Mouse (Mus musculus): ENCODE data around the gene Gm38119. TPM values are rescaled to one million over a fixed set of nuclear protein-coding genes. Genes with fewer than 3 reads are reported as not detected.
"Not testable (repeated sequence)": the region's sequence is repeated elsewhere in the genome, so short reads cannot be mapped to it uniquely, and the experiment has no call there.

Gm38119 gene
- polyA plus RNA-seq, 1 experiment = not detected

DNA sequence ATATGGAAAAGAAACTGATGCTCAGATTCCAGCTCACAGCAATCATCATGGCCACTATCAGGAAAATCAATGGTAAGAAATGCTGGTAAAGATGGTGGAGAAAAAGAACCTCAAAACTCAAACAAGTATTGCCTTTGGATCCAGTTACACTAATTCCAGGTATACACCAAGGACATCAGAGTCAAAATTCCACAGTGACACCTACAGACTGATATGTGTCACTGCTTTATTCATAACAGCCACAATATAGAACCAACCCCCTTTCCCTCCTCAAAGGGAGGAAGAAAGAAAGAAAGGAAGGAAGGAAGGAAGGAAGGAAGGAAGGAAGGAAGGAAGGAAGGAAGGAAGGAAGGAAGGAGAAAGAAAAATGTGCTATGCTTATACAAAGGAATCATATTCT, 23.8 kb downstream of the Gm38119 start:
- TF ChIP-seq CTCF (IDR thresholded peaks at IDR 0.05; ENCODE audit: borderline replicate concordance, insufficient read depth, low read depth, low read length) (no peak), POLR2A (IDR thresholded peaks at IDR 0.05; ENCODE audit: borderline replicate concordance, insufficient read depth, low read length) (no peak)
- H3K27me3 ChIP-seq (ENCODE audit: control insufficient read depth, insufficient read depth, low read length) = no peaks in the 10 kb centered on the region
- H3K27ac ChIP-seq (ENCODE audit: insufficient read depth, low read length) = no peak overlapping the region
- H3K4me1 ChIP-seq (ENCODE audit: control insufficient read depth, insufficient read depth, low read length) = no peaks in the 10 kb centered on the region
- no peak for DNase-seq
- H3K4me3 ChIP-seq (replicated peaks; ENCODE audit: insufficient read depth, low read depth, low read length) = no peak overlapping the region

DNA sequence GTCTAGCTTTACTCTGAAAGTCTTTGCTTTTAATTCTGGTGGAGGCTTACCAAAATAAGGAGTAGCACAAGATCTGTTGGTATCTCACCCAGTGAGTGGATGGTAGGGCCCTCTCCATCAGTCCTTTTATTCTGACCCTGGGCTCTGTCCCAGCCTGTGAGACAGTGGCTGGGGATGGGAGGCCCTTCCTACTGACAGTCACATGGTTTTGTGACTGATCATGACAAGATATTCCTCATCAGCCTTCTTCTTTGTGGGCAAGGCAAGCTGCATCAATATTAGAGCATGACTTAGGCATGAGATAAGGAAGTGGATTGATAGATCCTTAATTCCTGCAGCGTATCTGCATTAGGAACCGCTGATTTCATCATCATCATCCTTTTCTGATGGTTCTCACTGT, 29.9 kb downstream of the Gm38119 start, which contains the start of gene Lce1e:
Lce1e (minus strand) TSS at position 101 of the 400 bp plus-strand sequence.
- no peak within 1 kb of the TSS for H3K27ac ChIP-seq (ENCODE audit: insufficient read depth, low read length)
- no peaks in the 10 kb centered on the region for H3K27me3 ChIP-seq (ENCODE audit: control insufficient read depth, insufficient read depth, low read length)
- H3K4me1 ChIP-seq (ENCODE audit: control insufficient read depth, insufficient read depth, low read length) = no peaks in the 10 kb centered on the region
- no peak within 1 kb of the TSS for H3K4me3 ChIP-seq (replicated peaks; ENCODE audit: insufficient read depth, low read depth, low read length)
- 67% methylated on average over 2 of the region's 2 CpGs for WGBS
- no peak for DNase-seq
- TF ChIP-seq CTCF (IDR thresholded peaks at IDR 0.05; ENCODE audit: borderline replicate concordance, insufficient read depth, low read depth, low read length) (no peak), POLR2A (IDR thresholded peaks at IDR 0.05; ENCODE audit: borderline replicate concordance, insufficient read depth, low read length) (no peak)

DNA sequence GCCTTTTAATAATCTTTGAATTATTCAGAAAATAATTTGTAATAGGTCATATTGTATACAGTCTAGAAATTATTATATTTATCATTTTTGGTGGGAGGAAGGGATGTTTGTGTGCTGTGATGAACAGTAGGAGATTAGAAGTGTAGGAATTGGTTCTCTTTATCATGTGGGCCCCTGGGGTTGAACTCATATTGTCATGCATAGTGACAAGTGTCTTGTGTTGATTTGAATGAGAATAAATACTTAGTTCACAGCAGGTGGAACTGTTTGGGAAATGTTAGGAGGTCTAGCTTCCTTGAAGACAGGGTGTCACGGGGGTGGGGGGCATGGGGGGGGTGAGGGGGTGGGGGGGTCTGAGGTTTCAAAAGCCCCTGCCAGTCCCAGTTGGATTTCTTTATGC, 44.3 kb downstream of the Gm38119 start:
- H3K4me1 ChIP-seq (ENCODE audit: control insufficient read depth, insufficient read depth, low read length) = no peaks in the 10 kb centered on the region
- 13% methylated on average over 1 of the region's 1 CpGs for WGBS
- H3K27me3 ChIP-seq (ENCODE audit: control insufficient read depth, insufficient read depth, low read length) = no peaks in the 10 kb centered on the region
- DNase-seq = no peak
- TF ChIP-seq POLR2A (IDR thresholded peaks at IDR 0.05; ENCODE audit: borderline replicate concordance, insufficient read depth, low read length) = no peak
- TF ChIP-seq CTCF (IDR thresholded peaks at IDR 0.05; ENCODE audit: borderline replicate concordance, insufficient read depth, low read depth, low read length) = no peak
- H3K4me3 ChIP-seq (replicated peaks; ENCODE audit: insufficient read depth, low read depth, low read length) = no peak overlapping the region
- H3K27ac ChIP-seq (ENCODE audit: insufficient read depth, low read length) = no peak overlapping the region

DNA sequence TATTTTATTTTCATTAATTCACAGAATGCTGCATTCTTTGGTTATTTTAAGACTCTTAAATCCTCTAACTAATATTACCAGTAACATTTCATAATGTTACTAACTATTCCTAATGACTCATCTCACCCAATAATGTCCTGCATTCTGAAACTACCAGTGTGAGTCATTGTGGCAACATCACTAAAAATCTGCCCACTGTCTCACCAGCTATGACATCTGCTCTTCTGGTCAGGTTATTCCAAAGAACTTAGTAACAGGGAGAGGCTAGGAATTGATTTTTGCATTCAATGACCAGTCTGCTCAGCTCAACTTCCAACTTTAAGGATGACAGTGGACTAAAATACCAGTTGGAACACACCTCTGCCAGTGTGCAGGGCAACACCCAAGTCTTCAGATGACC, 47.2 kb downstream of the Gm38119 start:
- Histone ChIP-seq H3K27ac (ENCODE audit: insufficient read depth, low read length) (no peak overlapping the region), H3K4me3 (replicated peaks; ENCODE audit: insufficient read depth, low read depth, low read length) (no peak overlapping the region), H3K27me3 (ENCODE audit: control insufficient read depth, insufficient read depth, low read length) (no peaks in the 10 kb centered on the region), H3K4me1 (ENCODE audit: control insufficient read depth, insufficient read depth, low read length) (no peaks in the 10 kb centered on the region)
- no peak for DNase-seq
- TF ChIP-seq POLR2A (IDR thresholded peaks at IDR 0.05; ENCODE audit: borderline replicate concordance, insufficient read depth, low read length) (no peak), CTCF (IDR thresholded peaks at IDR 0.05; ENCODE audit: borderline replicate concordance, insufficient read depth, low read depth, low read length) (no peak)

DNA sequence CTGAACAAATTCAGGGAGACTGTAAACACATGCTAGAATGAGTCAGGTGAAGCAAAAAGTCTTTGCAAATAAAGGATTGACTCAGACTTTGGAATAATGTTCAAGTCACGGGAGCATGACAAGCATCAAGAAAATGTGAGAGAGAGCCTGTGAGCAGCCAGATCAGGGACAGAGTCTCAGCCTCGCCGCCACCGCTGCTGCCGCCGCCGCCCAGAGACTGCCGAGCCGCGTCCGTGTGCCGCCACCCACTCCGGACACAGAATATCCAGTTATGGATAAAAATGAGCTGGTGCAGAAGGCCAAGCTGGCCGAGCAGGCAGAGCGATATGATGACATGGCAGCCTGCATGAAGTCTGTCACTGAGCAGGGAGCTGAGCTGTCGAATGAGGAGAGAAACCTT, 49.7 kb downstream of the Gm38119 start:
- H3K27ac ChIP-seq (ENCODE audit: insufficient read depth, low read length); H3K4me1 ChIP-seq (ENCODE audit: control insufficient read depth, insufficient read depth, low read length); H3K27me3 ChIP-seq (ENCODE audit: control insufficient read depth, insufficient read depth, low read length); H3K4me3 ChIP-seq (replicated peaks; ENCODE audit: insufficient read depth, low read depth, low read length): not testable (repeated sequence)
- peak; percentile 37 for DNase-seq
- WGBS = 83% methylated on average over 16 of the region's 16 CpGs

Other genes starting within 250 kb of the Gm38119 start
- not detected in 2 replicates for gene Sprr4, start 238.6 kb downstream of the Gm38119 start, polyA plus RNA-seq (2012; rRNA removed)
- gene 2310046K23Rik, start 204.6 kb downstream of the Gm38119 start, polyA plus RNA-seq (2012; rRNA removed) = not detected in 2 replicates
- not detected in 2 replicates for gene Ivl, start 165.4 kb downstream of the Gm38119 start, polyA plus RNA-seq (2012; rRNA removed)
- gene Smcp, start 150.1 kb downstream of the Gm38119 start, polyA plus RNA-seq (2012; rRNA removed) = not detected in 2 replicates
- not detected in 2 replicates for gene 2210017I01Rik, start 131.6 kb downstream of the Gm38119 start, polyA plus RNA-seq (2012; rRNA removed)
- not detected in 2 replicates for gene Lce6a, start 117.4 kb downstream of the Gm38119 start, polyA plus RNA-seq (2012; rRNA removed)
- not detected in 2 replicates for gene Lce1a1, start 90.8 kb downstream of the Gm38119 start, polyA plus RNA-seq (2012; rRNA removed)
- gene Lce1b, start 82.2 kb downstream of the Gm38119 start, polyA plus RNA-seq (2012; rRNA removed) = not detected in 2 replicates
- not detected in 2 replicates for gene Lce1a2, start 68.8 kb downstream of the Gm38119 start, polyA plus RNA-seq (2012; rRNA removed)
- not detected in 2 replicates for gene Lce1c, start 59.8 kb downstream of the Gm38119 start, polyA plus RNA-seq (2012; rRNA removed)
- gene Lce1d, start 51.9 kb downstream of the Gm38119 start, polyA plus RNA-seq (2012; rRNA removed) = not detected in 2 replicates
- gene Lce1e, start 30.0 kb downstream of the Gm38119 start, polyA plus RNA-seq (2012; rRNA removed) = not detected in 2 replicates
- gene Lce1f, start 18.7 kb downstream of the Gm38119 start, polyA plus RNA-seq (2012; rRNA removed) = not detected in 2 replicates
- not detected in 2 replicates for gene Lce1g, start 13.2 kb upstream of the Gm38119 start, polyA plus RNA-seq (2012; rRNA removed)
- gene Lce1h, start 26.0 kb upstream of the Gm38119 start, polyA plus RNA-seq (2012; rRNA removed) = not detected in 2 replicates
- not detected in 2 replicates for gene Lce1i, start 39.8 kb upstream of the Gm38119 start, polyA plus RNA-seq (2012; rRNA removed)
- gene Lce1j, start 51.4 kb upstream of the Gm38119 start, polyA plus RNA-seq (2012; rRNA removed) = not detected in 2 replicates
- gene Lce1k, start 68.8 kb upstream of the Gm38119 start, polyA plus RNA-seq (2012; rRNA removed) = not detected in 2 replicates
- gene Kprp, start 88.2 kb upstream of the Gm38119 start, polyA plus RNA-seq (2012; rRNA removed) = not detected in 2 replicates
- gene Lce1l, start 112.2 kb upstream of the Gm38119 start, polyA plus RNA-seq (2012; rRNA removed) = not detected in 2 replicates
- not detected in 2 replicates for gene 2310050C09Rik, start 131.1 kb upstream of the Gm38119 start, polyA plus RNA-seq (2012; rRNA removed)
- gene Lce3a, start 187.1 kb upstream of the Gm38119 start, polyA plus RNA-seq (2012; rRNA removed) = not detected in 2 replicates
- gene Lce3b, start 193.9 kb upstream of the Gm38119 start, polyA plus RNA-seq (2012; rRNA removed) = not detected in 2 replicates
- gene Lce3c, start 205.4 kb upstream of the Gm38119 start, polyA plus RNA-seq (2012; rRNA removed) = not detected in 2 replicates
- not detected in 2 replicates for gene Lce3d, start 218.3 kb upstream of the Gm38119 start, polyA plus RNA-seq (2012; rRNA removed)
- not detected in 2 replicates for gene Lce3e, start 228.0 kb upstream of the Gm38119 start, polyA plus RNA-seq (2012; rRNA removed)

All from cerebellum, adult 2 months (tissue).